Mouse (Mus musculus) adrenal gland, adult (tissue): ENCODE results near the gene Olfr620.

Experiments used
- DNase-seq, 2 experiments: peaks; one replicate each; pipeline ENCODE4 v3.0.0; 2022 to 2023; ENCODE audit warnings: low spot score in 1 of 2; ENCODE audit not compliant: inconsistent age in 2 of 2

Olfr620 gene

GRCm38 (mm10) chr7:103612434-103612833 is at the start of gene Olfr620:
Gene Olfr620, minus strand, starts transcription at chr7:103612534.
- DNase-seq, result no peak

GRCm38 (mm10) chr7:103644070-103644469 is 31.7 kb upstream of the Olfr620 start:
- no peak for DNase-seq

GRCm38 (mm10) chr7:103642602-103643001 is 30.3 kb upstream of the Olfr620 start, which contains the start of gene Olfr622:
Gene Olfr622, minus strand, starts transcription at chr7:103642702.
- no peak for DNase-seq

GRCm38 (mm10) chr7:103636795-103637194 is 24.5 kb upstream of the Olfr620 start:
- no peak for DNase-seq

DNA sequence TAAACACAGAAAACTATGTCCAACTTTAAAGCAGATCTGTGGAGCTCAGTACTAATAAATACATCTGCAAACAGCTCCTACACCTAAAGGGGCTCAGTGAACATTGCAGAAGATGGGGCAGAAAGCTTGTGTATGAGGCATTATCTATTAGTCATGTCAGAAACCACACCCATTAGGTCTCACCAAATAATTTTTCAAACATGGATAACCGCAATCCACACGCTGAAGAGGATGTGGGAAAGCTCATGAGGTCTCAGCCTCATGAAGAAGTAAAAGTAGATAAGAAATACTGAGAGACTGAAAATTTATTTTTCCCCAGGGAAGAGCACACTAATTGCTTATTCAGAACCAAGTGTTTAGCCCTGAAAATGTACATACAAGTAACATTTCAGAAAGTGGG is 4.9 kb downstream of the Olfr620 start:
- DNase-seq, result no peak

DNA sequence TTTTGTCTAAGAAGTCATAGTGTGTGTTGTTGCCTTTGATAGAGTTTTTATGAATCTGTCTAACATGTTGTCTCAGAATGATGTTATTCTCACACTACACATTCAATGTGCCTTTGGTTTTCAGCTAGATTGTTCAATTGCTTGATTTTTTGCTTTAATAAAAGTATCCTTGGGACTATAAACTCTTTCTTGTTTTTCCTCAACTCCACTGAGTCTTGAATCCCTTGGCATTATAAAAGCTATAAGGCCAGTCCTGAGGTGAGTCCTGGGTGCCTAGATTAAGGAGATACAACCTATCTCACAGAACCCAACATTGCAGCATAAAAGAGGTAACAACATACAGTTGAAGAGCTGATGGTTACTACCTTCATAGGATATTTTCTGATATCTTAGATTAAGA is 12.1 kb downstream of the Olfr620 start, which contains the start of gene Olfr619:
Gene Olfr619, plus strand, starts transcription at position 301 of the 400 bp plus-strand sequence.
- no peak for DNase-seq

DNA sequence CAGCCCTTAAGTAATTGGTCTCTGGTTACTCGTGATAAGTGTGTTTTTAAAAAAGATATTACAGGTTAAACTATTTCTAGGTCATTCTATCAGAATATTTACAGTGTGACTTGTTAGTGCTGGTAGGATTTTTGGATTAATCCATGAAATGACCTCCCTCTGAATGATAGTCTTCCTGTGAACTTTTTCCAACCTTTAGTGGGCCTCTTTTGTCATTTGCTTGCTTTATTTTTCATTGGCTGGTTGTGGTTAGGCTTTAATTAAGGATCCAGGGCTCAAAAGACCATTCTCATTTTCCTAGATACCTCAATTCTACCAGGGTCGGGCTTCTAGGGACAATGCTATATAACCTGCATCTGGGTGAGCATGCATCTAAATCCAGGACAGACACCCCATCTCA is 22.5 kb downstream of the Olfr620 start, which contains the start of gene Olfr618:
Gene Olfr618, plus strand, starts transcription at position 301 of the 400 bp plus-strand sequence.
- DNase-seq, result no peak

DNA sequence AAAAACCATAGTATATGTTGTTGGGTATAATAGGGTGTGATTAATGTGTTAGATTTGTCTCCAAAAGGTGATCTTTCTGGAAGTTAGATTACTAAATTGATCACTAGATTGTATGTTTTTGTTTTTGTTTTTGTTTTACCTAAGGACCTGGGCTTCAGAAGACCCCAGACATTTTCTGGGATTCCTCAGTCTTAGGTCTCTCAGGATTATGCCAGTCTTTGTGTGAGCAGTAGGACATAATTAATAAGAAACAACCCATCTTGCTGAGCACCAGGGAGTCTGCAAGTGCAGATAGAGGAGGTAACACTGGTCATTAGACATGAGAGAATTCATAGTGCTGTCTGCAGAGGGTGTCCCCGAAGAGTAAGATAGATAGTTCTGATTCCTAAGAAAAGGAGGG is 39.6 kb downstream of the Olfr620 start, which contains the start of gene Olfr617:
Gene Olfr617, plus strand, starts transcription at position 301 of the 400 bp plus-strand sequence.
- DNase-seq, result no peak

- no peak for DNase-seq
These were observed 43.3 kb downstream of the Olfr620 start, which contains the start of gene Olfr616 for GRCm38 (mm10) chr7:103569043-103569442. Gene Olfr616, minus strand, starts transcription at chr7:103569143.

DNA sequence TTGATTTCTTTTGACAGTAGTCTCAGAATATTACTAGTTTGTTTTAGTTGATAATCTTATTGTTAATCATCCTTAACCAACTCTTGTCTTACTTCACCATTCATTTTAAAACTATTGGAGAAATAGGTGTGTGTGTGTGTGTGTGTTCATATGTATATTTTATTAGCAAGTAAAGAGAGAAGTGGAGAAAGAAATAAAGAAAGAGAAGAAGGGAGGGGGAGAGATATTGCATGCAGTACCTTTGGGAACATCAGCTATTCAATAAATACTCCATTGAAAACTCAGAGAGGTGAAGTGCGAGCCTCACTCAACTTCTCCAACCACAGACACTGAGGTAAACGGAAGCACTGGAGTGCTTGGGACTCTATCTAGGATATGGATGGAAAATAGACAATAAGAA is 56.6 kb downstream of the Olfr620 start, which contains the start of gene Olfr615:
Gene Olfr615, plus strand, starts transcription at position 301 of the 400 bp plus-strand sequence.
- DNase-seq, result no peak
